Mouse (Mus musculus): ENCODE data around the gene Cdkl3. TPM values are rescaled to one million over a fixed set of nuclear protein-coding genes. Genes with fewer than 3 reads are reported as not detected.
"Not testable (repeated sequence)": the region's sequence is repeated elsewhere in the genome, so short reads cannot be mapped to it uniquely, and the experiment has no call there.

Gene Cdkl3
- polyA plus RNA-seq, 1 experiment from 2014 or later, result 9.5 TPM

DNA sequence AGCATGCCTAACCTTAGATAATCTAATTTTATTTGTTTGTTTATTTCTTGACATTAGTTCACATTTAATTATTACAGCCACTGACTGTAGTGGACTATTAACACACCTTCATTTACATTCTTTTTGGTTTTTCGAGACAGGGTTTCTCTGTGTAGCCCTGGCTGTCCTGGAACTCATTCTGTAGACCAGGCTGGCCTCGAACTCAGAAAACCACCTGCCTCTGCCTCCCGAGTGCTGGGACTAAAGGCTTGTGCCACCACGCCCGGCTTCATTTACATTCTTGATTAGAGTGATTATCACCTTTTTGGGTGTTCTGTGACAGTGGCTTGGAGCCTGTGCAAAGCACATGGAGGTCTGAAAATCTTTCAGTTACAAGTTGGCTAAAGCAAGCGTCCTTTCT lies 112.1 kb downstream of the Cdkl3 start:
- 94% methylated on average over 6 of the region's 6 CpGs for WGBS
- not testable (repeated sequence) for H3K4me3 ChIP-seq; DNase-seq (ENCODE audit: low spot score); H3K27me3 ChIP-seq (ENCODE audit: low read depth, poor library complexity, severe bottlenecking); H3K27ac ChIP-seq (replicated peaks); H3K4me1 ChIP-seq; H3K9me3 ChIP-seq (replicated peaks)
- H3K36me3 ChIP-seq, result peaks cover 88% of the 10 kb centered on the region

DNA sequence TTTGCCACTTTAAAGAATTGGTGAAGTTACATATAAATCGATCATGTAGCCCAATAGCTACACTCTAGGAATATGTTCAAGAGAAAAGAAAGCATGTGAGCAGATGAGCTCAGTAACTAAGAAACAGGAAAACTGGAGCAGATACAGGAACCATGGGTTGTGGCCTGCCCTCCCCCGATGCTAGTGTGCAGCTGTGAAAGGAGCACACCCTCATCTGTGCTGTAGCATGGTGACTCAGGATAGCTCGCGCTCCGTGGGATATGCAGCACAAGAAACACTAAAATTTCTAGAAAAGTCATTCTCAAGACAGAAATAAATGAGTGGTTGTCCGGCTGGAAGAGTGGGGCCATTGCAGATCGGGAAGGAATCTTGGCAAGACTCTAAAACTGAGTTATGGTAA lies 113.1 kb downstream of the Cdkl3 start:
- 97% methylated on average over 7 of the region's 7 CpGs for WGBS

DNA sequence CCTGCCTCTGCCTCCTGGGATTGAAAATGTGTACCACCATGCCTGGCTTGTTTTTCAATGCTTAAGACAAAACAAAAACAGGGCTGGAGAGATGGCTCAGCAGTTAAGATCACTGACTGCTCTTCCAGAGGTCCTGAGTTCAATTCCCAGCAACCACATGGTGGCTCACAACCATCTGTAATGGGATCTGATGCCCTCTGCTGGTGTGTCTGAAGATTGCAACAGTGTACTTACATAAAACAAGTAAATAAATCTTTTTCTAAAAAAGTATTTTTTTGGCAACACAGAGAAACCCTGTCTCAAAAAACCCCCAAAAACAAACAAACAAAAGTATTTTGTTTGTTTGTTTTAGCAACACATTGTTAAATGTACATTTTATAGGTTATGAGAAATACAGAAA lies 116.4 kb downstream of the Cdkl3 start:
- not testable (repeated sequence) for H3K9me3 ChIP-seq (replicated peaks); H3K4me1 ChIP-seq; H3K27me3 ChIP-seq (ENCODE audit: low read depth, poor library complexity, severe bottlenecking); H3K4me3 ChIP-seq; H3K27ac ChIP-seq (replicated peaks); DNase-seq (ENCODE audit: low spot score)
- H3K36me3 ChIP-seq, result peaks cover 100% of the 10 kb centered on the region

More for the DNA sequence above, 113.1 kb downstream of the Cdkl3 start:
- H3K4me3 ChIP-seq, result no peak overlapping the region
- no peaks in the 10 kb centered on the region; the same call in 1 of the 2 replicates for H3K4me1 ChIP-seq
- no peak overlapping the region for H3K27ac ChIP-seq (replicated peaks)
- no peaks in the 10 kb centered on the region for H3K27me3 ChIP-seq (ENCODE audit: low read depth, poor library complexity, severe bottlenecking)
- H3K36me3 ChIP-seq, result peaks cover 99% of the 10 kb centered on the region
- H3K9me3 ChIP-seq (replicated peaks), result no peaks in the 10 kb centered on the region; the same call in 1 of the 2 replicates
- DNase-seq (ENCODE audit: low spot score), result no peak

DNA sequence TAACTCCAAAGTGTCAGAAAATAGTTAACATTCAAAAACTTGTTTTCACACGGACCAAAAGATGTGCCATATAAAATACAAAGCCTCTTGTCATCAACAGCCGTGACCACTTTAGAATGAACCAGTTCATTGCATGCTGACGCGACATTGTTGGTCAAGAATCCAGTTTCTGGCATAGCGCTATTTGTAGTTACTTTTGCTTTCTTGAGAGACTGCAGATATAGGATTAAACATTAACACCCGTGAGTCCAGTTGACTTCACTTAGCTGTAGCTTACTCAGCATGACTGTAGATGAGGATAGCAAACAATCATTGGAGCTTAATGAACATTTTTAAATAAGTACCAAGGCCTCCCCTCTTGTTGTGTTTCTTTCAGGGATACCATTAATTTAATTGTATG lies 118.0 kb downstream of the Cdkl3 start:
- no peaks in the 10 kb centered on the region for H3K27me3 ChIP-seq (ENCODE audit: low read depth, poor library complexity, severe bottlenecking)
- no peaks in the 10 kb centered on the region; the same call in 1 of the 2 replicates for H3K9me3 ChIP-seq (replicated peaks)
- H3K27ac ChIP-seq (replicated peaks), result no peak overlapping the region
- WGBS, result 95% methylated on average over 6 of the region's 6 CpGs
- H3K36me3 ChIP-seq, result peaks cover 92% of the 10 kb centered on the region
- no peaks in the 10 kb centered on the region for H3K4me1 ChIP-seq
- no peak for DNase-seq (ENCODE audit: low spot score)
- H3K4me3 ChIP-seq, result no peak overlapping the region

DNA sequence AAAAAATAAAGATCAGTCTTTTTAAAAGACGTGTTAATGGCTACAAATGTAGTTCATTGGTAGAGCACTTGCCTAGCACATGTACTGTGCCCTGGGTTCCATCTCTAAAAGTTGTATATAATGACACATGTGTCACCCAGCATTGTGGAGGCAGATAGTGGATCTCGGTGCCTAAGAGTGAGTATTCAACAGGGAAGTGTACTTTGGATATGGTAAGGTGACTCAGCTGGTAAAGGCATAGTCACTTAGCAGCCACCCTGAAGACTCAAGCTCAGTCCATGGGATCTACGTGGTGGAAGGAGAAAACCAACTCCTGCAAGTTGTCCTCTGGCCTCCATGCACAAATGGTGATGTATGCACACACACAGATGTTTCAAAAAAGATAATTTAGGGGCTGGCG lies 120.4 kb downstream of the Cdkl3 start:
- H3K9me3 ChIP-seq (replicated peaks), result no peaks in the 10 kb centered on the region; the same call in 1 of the 2 replicates
- peaks cover 80% of the 10 kb centered on the region for H3K36me3 ChIP-seq
- no peaks in the 10 kb centered on the region for H3K4me1 ChIP-seq
- no peak overlapping the region for H3K27ac ChIP-seq (replicated peaks)
- H3K27me3 ChIP-seq (ENCODE audit: low read depth, poor library complexity, severe bottlenecking), result no peaks in the 10 kb centered on the region
- no peak for DNase-seq (ENCODE audit: low spot score)
- H3K4me3 ChIP-seq, result no peak overlapping the region
- 96% methylated on average over 4 of the region's 4 CpGs for WGBS

DNA sequence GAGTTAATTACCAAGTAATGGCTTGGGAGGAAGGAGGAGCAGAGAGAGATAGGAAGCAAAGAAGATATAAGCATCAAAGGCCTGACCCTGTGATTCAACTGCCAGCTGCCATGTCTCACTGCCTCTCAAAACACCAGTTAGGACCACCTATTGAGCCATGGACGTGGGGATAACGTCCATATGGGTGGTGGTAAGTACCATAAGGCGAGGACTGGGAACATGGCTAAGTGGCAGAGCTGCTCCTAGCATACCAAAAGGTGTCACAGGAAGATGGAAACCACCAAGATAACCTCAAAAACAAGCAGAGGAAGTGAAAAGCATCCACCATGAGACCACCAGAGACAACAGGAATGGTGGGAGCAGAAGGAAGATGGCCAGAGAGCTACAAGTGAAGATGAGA lies 123.1 kb downstream of the Cdkl3 start:
- 78% methylated on average over 3 of the region's 3 CpGs for WGBS
- no peaks in the 10 kb centered on the region for H3K9me3 ChIP-seq (replicated peaks)
- no peaks in the 10 kb centered on the region for H3K27me3 ChIP-seq (ENCODE audit: low read depth, poor library complexity, severe bottlenecking)
- no peak overlapping the region for H3K27ac ChIP-seq (replicated peaks)
- no peak for DNase-seq (ENCODE audit: low spot score)
- H3K36me3 ChIP-seq, result peaks cover 53% of the 10 kb centered on the region
- no peaks in the 10 kb centered on the region for H3K4me1 ChIP-seq
- H3K4me3 ChIP-seq, result no peak overlapping the region

DNA sequence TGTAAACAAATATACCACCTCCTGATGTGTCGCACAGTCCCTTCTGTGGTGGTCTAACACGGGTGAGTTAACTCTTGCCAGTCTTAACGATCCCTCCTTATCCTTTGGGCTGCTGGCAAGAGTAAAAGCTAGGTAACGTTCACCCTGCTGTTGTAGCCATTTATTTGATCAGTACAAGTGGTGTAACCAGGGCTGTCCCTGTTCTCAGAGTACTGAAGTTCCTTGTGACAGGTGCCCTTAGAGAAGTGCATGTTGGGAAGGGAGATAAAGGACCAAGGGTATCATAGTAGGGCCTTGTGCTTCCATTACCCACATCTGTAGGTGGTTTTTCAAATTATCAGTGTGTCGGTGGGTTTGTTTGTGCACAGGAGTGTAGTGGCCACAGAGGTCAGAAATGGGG lies 123.7 kb downstream of the Cdkl3 start:
- Histone ChIP-seq H3K27ac (replicated peaks) (no peak overlapping the region), H3K4me1 (no peaks in the 10 kb centered on the region), H3K36me3 (peaks cover 47% of the 10 kb centered on the region), H3K4me3 (no peak overlapping the region), H3K9me3 (replicated peaks) (no peaks in the 10 kb centered on the region), H3K27me3 (ENCODE audit: low read depth, poor library complexity, severe bottlenecking) (no peaks in the 10 kb centered on the region)
- WGBS, result 80% methylated on average over 5 of the region's 5 CpGs
- no peak for DNase-seq (ENCODE audit: low spot score)

DNA sequence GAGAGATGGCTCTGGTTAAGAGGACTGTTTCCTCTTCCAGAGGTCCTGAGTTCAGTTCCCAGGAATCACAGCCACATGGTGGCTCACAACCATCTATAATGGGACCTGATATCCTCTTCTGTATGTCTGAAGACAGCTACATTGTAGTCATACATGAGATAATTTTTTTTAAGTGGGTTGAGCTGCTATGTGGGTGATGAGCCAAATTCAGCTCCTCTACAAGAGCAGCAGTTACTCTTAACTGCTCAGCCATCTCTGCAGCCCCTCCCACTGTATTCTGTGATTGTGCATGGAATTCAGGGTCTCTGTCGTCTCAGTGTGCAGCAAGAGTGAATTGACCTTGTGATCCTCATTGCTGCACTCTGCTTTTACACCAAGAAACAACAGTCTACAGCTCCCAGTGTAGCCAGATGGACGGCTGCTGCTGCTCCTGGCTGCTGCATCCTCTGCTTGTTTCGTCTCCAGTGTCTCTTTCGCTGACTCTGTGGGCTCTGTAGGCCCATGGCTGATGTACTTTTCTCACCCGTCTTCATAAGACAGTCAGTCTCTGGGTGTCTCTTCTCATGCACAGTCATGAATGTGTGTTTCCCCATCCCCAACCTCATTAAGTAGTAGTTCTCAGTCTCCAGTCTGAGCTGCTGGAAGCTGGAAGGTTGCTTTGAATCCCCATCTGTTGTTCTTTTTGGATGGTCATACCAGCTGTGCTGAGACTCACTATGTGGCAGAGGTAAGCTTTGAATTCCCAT lies 124.5 kb downstream of the Cdkl3 start:
- Histone ChIP-seq H3K4me1 (no peaks in the 10 kb centered on the region), H3K9me3 (replicated peaks) (no peaks in the 10 kb centered on the region), H3K36me3 (peaks cover 39% of the 10 kb centered on the region), H3K27me3 (ENCODE audit: low read depth, poor library complexity, severe bottlenecking) (no peaks in the 10 kb centered on the region), H3K4me3 (no peak overlapping the region), H3K27ac (replicated peaks) (no peak overlapping the region)
- DNase-seq (ENCODE audit: low spot score), result no peak
- WGBS, result 75% methylated on average over 5 of the region's 5 CpGs

DNA sequence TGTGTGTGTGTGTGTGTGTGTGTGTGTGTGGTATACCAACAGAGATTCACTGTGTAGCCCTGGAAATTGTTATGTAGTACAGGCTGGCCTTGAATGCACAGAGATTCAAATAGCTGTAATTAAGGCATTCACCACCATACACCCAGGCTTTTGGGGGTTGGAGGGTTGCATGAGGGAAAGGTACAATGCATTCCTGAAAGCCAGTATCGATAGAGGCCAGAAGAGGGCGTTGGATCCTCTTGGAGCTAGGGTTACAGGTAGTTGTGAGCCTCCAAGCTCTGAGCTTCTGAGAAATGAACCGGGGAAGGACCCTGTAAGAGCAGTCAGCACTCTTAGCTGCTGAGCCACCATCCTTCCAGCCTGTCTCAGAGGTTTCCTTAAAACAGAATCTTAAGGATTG lies 125.2 kb downstream of the Cdkl3 start:
- Histone ChIP-seq H3K36me3 (peaks cover 33% of the 10 kb centered on the region), H3K27ac (replicated peaks) (no peak overlapping the region), H3K27me3 (ENCODE audit: low read depth, poor library complexity, severe bottlenecking) (no peaks in the 10 kb centered on the region), H3K9me3 (replicated peaks) (peaks cover 4% of the 10 kb centered on the region; the same call in 1 of the 2 replicates), H3K4me1 (no peaks in the 10 kb centered on the region), H3K4me3 (no peak overlapping the region)
- 43% methylated on average over 3 of the region's 3 CpGs for WGBS
- DNase-seq (ENCODE audit: low spot score), result no peak

DNA sequence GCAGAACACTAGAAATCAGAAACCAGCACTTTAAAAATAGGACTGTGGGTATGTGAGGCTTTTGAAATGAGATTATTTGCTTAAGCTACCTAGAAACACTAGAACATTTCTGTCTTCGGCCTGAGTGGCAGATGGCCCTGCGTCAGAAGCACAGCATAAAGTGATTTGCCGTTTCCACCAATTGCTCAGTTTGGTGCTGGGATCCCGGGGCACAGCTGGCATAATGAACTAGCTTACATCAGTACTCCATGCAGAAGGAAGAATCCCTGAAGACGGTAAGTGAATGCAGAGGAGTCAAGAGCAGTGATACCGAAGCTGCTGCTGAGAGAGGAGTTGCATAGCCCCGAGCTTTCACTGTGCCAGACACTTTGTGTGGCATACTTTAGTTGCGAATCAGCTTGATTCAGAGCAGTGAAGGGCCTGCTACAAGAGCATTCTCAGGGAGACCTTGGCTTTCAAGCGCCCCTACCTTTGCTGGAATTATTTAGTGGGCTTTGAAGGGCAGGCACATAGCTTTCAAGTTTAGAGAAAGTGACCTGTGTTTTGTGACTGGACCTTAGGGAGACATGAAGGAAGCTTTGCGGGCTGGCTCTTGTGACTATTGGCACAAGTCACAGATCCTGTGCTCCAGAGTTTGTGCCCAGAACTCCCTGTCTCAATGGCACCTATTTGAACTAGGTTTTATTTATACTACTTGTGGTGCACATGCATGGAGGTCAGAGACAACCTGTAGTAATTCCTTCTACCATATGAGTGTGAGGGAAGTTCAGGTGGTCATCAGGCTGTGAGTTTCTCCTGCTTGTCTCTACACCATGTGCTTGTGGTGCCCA lies 125.8 kb downstream of the Cdkl3 start:
- Histone ChIP-seq H3K27me3 (ENCODE audit: low read depth, poor library complexity, severe bottlenecking) (no peaks in the 10 kb centered on the region), H3K4me3 (no peak overlapping the region), H3K4me1 (no peaks in the 10 kb centered on the region), H3K27ac (replicated peaks) (no peak overlapping the region), H3K36me3 (peaks cover 26% of the 10 kb centered on the region), H3K9me3 (replicated peaks) (peaks cover 5% of the 10 kb centered on the region; the same call in 1 of the 2 replicates)
- 87% methylated on average over 10 of the region's 10 CpGs for WGBS
- DNase-seq (ENCODE audit: low spot score), result no peak

DNA sequence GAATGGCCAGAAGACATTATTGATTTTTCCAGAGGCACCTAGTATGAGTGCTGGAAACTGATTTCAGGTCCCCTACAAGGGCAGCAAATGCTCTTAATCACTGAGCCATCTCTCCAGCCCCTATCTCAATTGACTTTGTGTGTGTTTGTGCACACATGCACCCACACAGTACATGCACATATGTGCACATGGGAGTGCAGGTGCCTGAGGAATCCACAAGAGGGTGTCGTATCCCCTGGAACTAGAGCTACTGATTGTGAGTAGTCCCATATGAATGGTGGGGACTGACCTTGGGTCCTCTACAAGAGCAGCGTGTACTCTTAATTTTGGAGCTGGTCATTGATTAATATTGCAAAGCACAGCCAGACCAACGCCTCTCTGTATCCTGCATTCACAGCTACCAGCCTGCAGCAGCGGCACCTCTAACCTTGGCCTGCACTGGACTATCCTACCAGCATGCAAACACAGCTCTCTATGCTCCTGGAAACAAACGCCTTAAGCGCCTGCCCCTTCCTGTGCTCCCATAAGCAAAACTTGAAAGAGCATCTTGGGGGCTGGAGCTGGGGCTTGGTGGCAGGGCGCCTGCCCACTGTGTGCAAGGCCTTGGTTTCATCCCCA lies 126.5 kb downstream of the Cdkl3 start:
- Histone ChIP-seq H3K4me3 (no peak overlapping the region), H3K4me1 (no peaks in the 10 kb centered on the region), H3K9me3 (replicated peaks) (peaks cover 11% of the 10 kb centered on the region), H3K27ac (replicated peaks) (no peak overlapping the region), H3K27me3 (ENCODE audit: low read depth, poor library complexity, severe bottlenecking) (no peaks in the 10 kb centered on the region), H3K36me3 (peaks cover 19% of the 10 kb centered on the region)
- no peak for DNase-seq (ENCODE audit: low spot score)
- WGBS, result 85% methylated on average over 7 of the region's 7 CpGs

All from midbrain, embryonic 10.5 days (tissue).